Mouse (Mus musculus) bone marrow, adult 2 months (tissue): ENCODE measurements at regions not wholly inside any gene's neighbourhood (a gene's known extent, or its start where the extent isn't known, plus 50 kb on each side); places are given as distances from the start of the nearest gene placed in this dataset.

Source experiments
- CTCF ChIP-seq: fragments of 200-500 bp; IDR thresholded peaks from 2 replicates; pipeline ENCODE4 v1.5.1; 2011; ENCODE audit warnings: low read length, control low read depth; ENCODE audit not compliant: control insufficient read depth, insufficient read depth
- POLR2A ChIP-seq: fragments of 200-500 bp; IDR thresholded peaks from 2 replicates; pipeline ENCODE4 v1.6.1; 2011; ENCODE audit warnings: low read depth, mild to moderate bottlenecking, control low read depth, low read length, borderline replicate concordance; ENCODE audit not compliant: control insufficient read depth

DNA sequence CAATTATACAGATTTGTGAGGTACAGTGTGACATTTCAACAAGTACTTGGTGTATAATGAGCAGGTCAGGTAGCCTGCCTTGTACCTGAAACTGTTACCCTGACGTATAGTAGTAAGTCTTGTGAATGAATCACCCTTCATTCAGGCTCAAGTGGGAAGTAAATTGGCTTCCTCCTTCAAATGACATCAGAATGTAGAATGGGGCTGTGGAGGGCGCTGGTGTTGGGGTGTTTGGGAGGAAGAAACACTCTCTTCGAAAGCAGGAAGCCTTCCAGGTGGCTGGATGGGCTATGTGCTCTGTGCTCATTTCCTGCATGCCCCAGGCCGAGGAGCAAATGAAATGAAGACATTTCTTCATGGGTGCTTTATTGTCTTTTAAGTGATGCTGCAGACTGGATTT lies 76.3 kb downstream of the Fam43a start:
- no peak for TF ChIP-seq CTCF
- TF ChIP-seq POLR2A, result no peak
